Mouse (Mus musculus) MEL (cell line): ENCODE data around the gene Chil1. TPM values are rescaled to one million over a fixed set of nuclear protein-coding genes. Genes with fewer than 3 reads are reported as not detected.

Experiments
- DNase-seq: peaks from one replicate; pipeline ENCODE4 v3.0.0; 2011; ENCODE audit warnings: low read depth, low spot score
- H3K27ac ChIP-seq: 2 replicates; pipeline ENCODE4 v1.5.1; 2012; ENCODE audit warnings: low read depth, mild to moderate bottlenecking, control low read depth, low read length, moderate library complexity; ENCODE audit not compliant: control insufficient read depth
- H3K27me3 ChIP-seq, 2 experiments: fragments of 150-350 bp in 1 of 2; sonication (generic) in 1 of 2; 2 replicates each; pipeline ENCODE4 v1.6.1; 2012; ENCODE audit warnings: low read length in 2 of 2, mild to moderate bottlenecking in 2 of 2, improper control_type of control experiment in 1 of 2, moderate library complexity in 1 of 2; ENCODE audit not compliant: insufficient read depth in 2 of 2, control insufficient read depth in 1 of 2
- H3K36me3 ChIP-seq, 2 experiments: 2 replicates each; pipeline ENCODE4 v1.6.1; 2012 to 2014; ENCODE audit warnings: low read length in 2 of 2, improper control_type of control experiment in 1 of 2, inconsistent platforms in 1 of 2, mild to moderate bottlenecking in 1 of 2; ENCODE audit not compliant: insufficient read depth in 2 of 2, control insufficient read depth in 1 of 2
- H3K4me1 ChIP-seq, 2 experiments: fragments of 150-350 bp in 1 of 2; sonication (generic) in 1 of 2; 2 replicates each; pipeline ENCODE4 v1.6.1; 2012; ENCODE audit warnings: low read length in 2 of 2, improper control_type of control experiment in 1 of 2, mild to moderate bottlenecking in 1 of 2; ENCODE audit not compliant: insufficient read depth in 2 of 2, control insufficient read depth in 1 of 2
- H3K4me3 ChIP-seq, 2 experiments: fragments of 150-350 bp in 1 of 2; sonication (generic) in 1 of 2; 2 replicates each; pipeline ENCODE4 v1.5.1; 2012; ENCODE audit warnings: low read depth in 2 of 2, low read length in 2 of 2, mild to moderate bottlenecking in 2 of 2, moderate library complexity in 2 of 2, control low read depth in 1 of 2, improper control_type of control experiment in 1 of 2; ENCODE audit not compliant: control insufficient read depth in 1 of 2, insufficient read depth in 1 of 2
- H3K79me2 ChIP-seq: 2 replicates; pipeline ENCODE4 v1.6.1; 2012; ENCODE audit warnings: mild to moderate bottlenecking, low read length, moderate library complexity; ENCODE audit not compliant: control insufficient read depth, poor library complexity, insufficient read depth
- H3K9ac ChIP-seq: 2 replicates; pipeline ENCODE4 v1.6.1; 2012; ENCODE audit warnings: low read depth, mild to moderate bottlenecking, control low read depth, low read length, moderate library complexity; ENCODE audit not compliant: control insufficient read depth, poor library complexity, severe bottlenecking
- H3K9me3 ChIP-seq: fragments of 150-350 bp; sonication (generic); replicated peaks from 2 replicates; pipeline ENCODE4 v1.6.1; 2012; ENCODE audit warnings: mild to moderate bottlenecking, low read length, improper control_type of control experiment, moderate library complexity; ENCODE audit not compliant: insufficient read depth
- BHLHE40 ChIP-seq: IDR thresholded peaks from 2 replicates; pipeline ENCODE4 v1.6.1; 2012; ENCODE audit warnings: low read depth, mild to moderate bottlenecking, inconsistent platforms, low read length, improper control_type of control experiment, borderline replicate concordance
- CHD1 ChIP-seq: IDR thresholded peaks from 2 replicates; pipeline ENCODE4 v1.6.1; 2012; ENCODE audit warnings: low read depth, mild to moderate bottlenecking, inconsistent platforms, low read length, improper control_type of control experiment
- CHD2 ChIP-seq: IDR thresholded peaks from 2 replicates; pipeline ENCODE4 v1.6.1; 2011; ENCODE audit warnings: low read length, improper control_type of control experiment
- CTCF ChIP-seq, 3 experiments: IDR thresholded peaks in 2 of 3; conservative IDR thresholded peaks in 1 of 3; 2 replicates each; pipeline ENCODE4 v1.5.1; 2011 to 2012; ENCODE audit warnings: low read length in 3 of 3, low read depth in 2 of 3, mild to moderate bottlenecking in 2 of 3, improper control_type of control experiment in 1 of 3, inconsistent platforms in 1 of 3, mixed read lengths in 1 of 3, moderate library complexity in 1 of 3; ENCODE audit not compliant: control insufficient read depth in 1 of 3, insufficient read depth in 1 of 3, poor library complexity in 1 of 3, severe bottlenecking in 1 of 3
- GABPA ChIP-seq: IDR thresholded peaks from 2 replicates; pipeline ENCODE4 v1.6.1; 2012; ENCODE audit warnings: low read depth, mild to moderate bottlenecking, inconsistent platforms, low read length, improper control_type of control experiment, moderate library complexity
- GATA1 ChIP-seq: IDR thresholded peaks from 2 replicates; pipeline ENCODE4 v1.6.1; 2011; ENCODE audit warnings: low read depth, low read length, improper control_type of control experiment
- JUND ChIP-seq: IDR thresholded peaks from 2 replicates; pipeline ENCODE4 v1.6.1; 2011; ENCODE audit warnings: low read depth, mild to moderate bottlenecking, improper control_type of control experiment, low read length
- KAT2A ChIP-seq: conservative IDR thresholded peaks from 2 replicates; pipeline ENCODE4 v1.6.1; 2012; ENCODE audit warnings: low read depth, low read length, improper control_type of control experiment, inconsistent platforms
- MAFK ChIP-seq: IDR thresholded peaks from 2 replicates; pipeline ENCODE4 v1.6.1; 2011; ENCODE audit warnings: low read depth, mild to moderate bottlenecking, low read length, improper control_type of control experiment, borderline replicate concordance
- MXI1 ChIP-seq: IDR thresholded peaks from 2 replicates; pipeline ENCODE4 v1.6.1; 2011; ENCODE audit warnings: mild to moderate bottlenecking, low read depth, low read length, improper control_type of control experiment
- NRF1 ChIP-seq: IDR thresholded peaks from 2 replicates; pipeline ENCODE4 v1.6.1; 2014; ENCODE audit warnings: low read depth, mild to moderate bottlenecking, inconsistent platforms, low read length, improper control_type of control experiment, moderate library complexity; ENCODE audit not compliant: poor library complexity, insufficient read depth, severe bottlenecking
- SIN3A ChIP-seq: IDR thresholded peaks from 2 replicates; pipeline ENCODE4 v1.6.1; 2012; ENCODE audit warnings: low read length, improper control_type of control experiment, inconsistent platforms
- TCF12 ChIP-seq: IDR thresholded peaks from 2 replicates; pipeline ENCODE4 v1.6.1; 2014; ENCODE audit warnings: low read depth, mild to moderate bottlenecking, inconsistent platforms, low read length, improper control_type of control experiment, moderate library complexity
- UBTF ChIP-seq: IDR thresholded peaks from 2 replicates; pipeline ENCODE4 v1.6.1; 2012; ENCODE audit warnings: low read depth, mild to moderate bottlenecking, inconsistent platforms, low read length, improper control_type of control experiment, moderate library complexity, borderline replicate concordance; ENCODE audit not compliant: insufficient read depth
- USF1 ChIP-seq: IDR thresholded peaks from 2 replicates; pipeline ENCODE4 v1.6.1; 2014; ENCODE audit warnings: low read depth, mild to moderate bottlenecking, inconsistent platforms, low read length, improper control_type of control experiment, moderate library complexity
- ZKSCAN1 ChIP-seq: IDR thresholded peaks from 2 replicates; pipeline ENCODE4 v1.6.1; 2012; ENCODE audit warnings: low read depth, mild to moderate bottlenecking, inconsistent platforms, low read length, improper control_type of control experiment, moderate library complexity
- polyA plus RNA-seq, 2 experiments: library from polyadenylated mRNA; stranded (reverse) in 1 of 2; unstranded in 1 of 2; fragments of >175 nt in 1 of 2; fragments of >200 nt in 1 of 2; gene quantifications; 2 replicates each; pipeline versions ENCODE4 v1.2.1 to v1.2.4; 2012; ENCODE audit warnings: low replicate concordance in 2 of 2, low read depth in 1 of 2; ENCODE audit not compliant: insufficient read length in 2 of 2, insufficient read depth in 1 of 2, missing spikeins in 1 of 2
- total RNA-seq: library from RNA; depleted of rRNA; stranded (reverse); fragments of 300-350 nt; gene quantifications from 2 replicates; pipeline ENCODE4 v1.2.3, GENCODE M21; 2012

The Chil1 gene
- total and polyA plus RNA-seq, 3 experiments, result not detected

DNA sequence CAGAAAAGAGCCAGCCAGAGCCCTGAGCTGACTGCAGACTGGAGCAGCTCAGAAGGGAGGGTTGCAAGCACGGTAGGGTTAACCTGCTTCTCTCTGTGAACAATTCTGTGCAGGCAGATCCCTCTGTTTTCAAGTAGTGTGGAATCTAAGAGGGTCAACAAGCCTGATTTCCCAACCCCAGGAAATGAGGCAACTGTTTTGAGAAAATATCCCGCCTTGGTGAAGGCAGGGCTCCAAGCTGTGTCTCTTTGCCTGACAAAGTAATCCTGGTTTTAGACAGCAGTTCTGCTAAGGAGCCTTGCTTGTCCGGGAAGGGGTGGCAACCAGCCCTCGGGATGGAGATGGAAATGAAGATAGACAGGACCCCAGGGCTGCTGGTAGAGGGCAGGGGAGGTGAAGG lies 17.5 kb upstream of the Chil1 start:
- Histone ChIP-seq H3K9me3 (no peaks in the 10 kb centered on the region), H3K4me1 (0 out of 4 replicates have a peak, but pooled peaks cover 0 to 5% of the 10 kb centered on the region in 2 experiments), H3K36me3 (no peaks in the 10 kb centered on the region)
- no peak for DNase-seq
- TF ChIP-seq GABPA, result no peak
- TF ChIP-seq MXI1, result no peak
- no peak for TF ChIP-seq CHD1
- no peak for TF ChIP-seq SIN3A
- no peak for TF ChIP-seq NRF1
- no peak for TF ChIP-seq UBTF
- no peak for TF ChIP-seq ZKSCAN1
- TF ChIP-seq BHLHE40, result no peak
- no peak for TF ChIP-seq TCF12
- no peak for TF ChIP-seq KAT2A
- no peak for TF ChIP-seq CHD2
- no peak for TF ChIP-seq CTCF (IDR thresholded peaks at IDR 0.05 in 2 of 3, conservative IDR thresholded peaks at IDR 0.05 in 1 of 3; ENCODE audit: control insufficient read depth in 1 of 3, insufficient read depth in 1 of 3, low read depth in 2 of 3, low read length in 3 of 3, poor library complexity in 1 of 3, severe bottlenecking in 1 of 3)
- TF ChIP-seq, all 39 proteins: peak for 0
- H3K4me3 ChIP-seq, result no peak overlapping the region
- no peak overlapping the region for H3K27ac ChIP-seq
- H3K79me2 ChIP-seq, result no peaks in the 10 kb centered on the region
- H3K27me3 ChIP-seq, result peaks cover 4 to 5% of the 10 kb centered on the region in 2 experiments
- no peak overlapping the region for H3K9ac ChIP-seq

DNA sequence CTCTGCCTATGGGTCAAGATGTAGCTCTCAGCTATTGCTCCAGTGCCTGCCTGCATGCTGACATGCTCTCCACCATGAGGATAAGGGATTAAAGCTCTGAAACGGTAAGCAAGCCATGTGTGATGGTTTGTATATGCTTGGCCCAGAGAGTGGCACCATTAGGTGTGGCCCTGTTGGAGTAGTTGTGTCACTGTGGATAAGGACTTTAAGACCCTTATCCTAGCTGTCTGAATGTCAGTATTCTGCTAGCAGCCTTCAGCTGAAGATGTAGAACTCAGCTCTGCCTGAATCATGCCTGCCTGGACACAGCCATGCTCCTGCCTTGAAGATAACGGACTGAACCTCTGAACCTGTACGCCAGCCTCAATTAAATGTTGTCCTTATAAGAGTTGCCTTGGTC lies 15.4 kb upstream of the Chil1 start:
- no peaks in the 10 kb centered on the region for H3K79me2 ChIP-seq
- no peaks in the 10 kb centered on the region for H3K9me3 ChIP-seq
- no peak for DNase-seq
- 0 out of 4 replicates have a peak, but pooled peaks cover 0 to 5% of the 10 kb centered on the region in 2 experiments for H3K4me1 ChIP-seq
- TF ChIP-seq JUND, result no peak
- no peak for TF ChIP-seq MAFK
- TF ChIP-seq KAT2A, result no peak
- TF ChIP-seq USF1, result no peak
- no peak for TF ChIP-seq GATA1
- H3K27ac ChIP-seq, result no peak overlapping the region
- no peak overlapping the region for H3K9ac ChIP-seq
- no peak overlapping the region for H3K4me3 ChIP-seq
- H3K36me3 ChIP-seq, result no peaks in the 10 kb centered on the region
- peaks cover 5 to 6% of the 10 kb centered on the region in 2 experiments for H3K27me3 ChIP-seq
